Mouse (Mus musculus) stomach, embryonic 15.5 days (tissue): ENCODE data around the gene Batf2. TPM values are rescaled to one million over a fixed set of nuclear protein-coding genes. Genes with fewer than 3 reads are reported as not detected.
"Not testable (repeated sequence)": the region's sequence is repeated elsewhere in the genome, so short reads cannot be mapped to it uniquely, and the experiment has no call there.

Experiments used
- ATAC-seq: fragments of 200-750 bp; cut with Nextera tagmentation; 2 replicates; pipeline ENCODE4 v1.8.0; 2017; ENCODE audit warnings: low read depth, moderate number of reproducible peaks, moderate TSS enrichment; ENCODE audit not compliant: insufficient read depth, low FRiP score
- H3K27ac ChIP-seq: fragments of 300-500 bp; sonication (generic); 2 replicates; pipeline ENCODE4 v1.5.1; 2015; ENCODE audit warnings: mild to moderate bottlenecking, inconsistent platforms
- H3K27me3 ChIP-seq: fragments of 300-500 bp; sonication (generic); replicated peaks from 2 replicates; pipeline ENCODE4 v1.6.1; 2015; ENCODE audit warnings: inconsistent platforms
- H3K36me3 ChIP-seq: fragments of 300-500 bp; sonication (generic); 2 replicates; pipeline ENCODE4 v1.6.1; 2015; ENCODE audit warnings: inconsistent platforms
- H3K4me1 ChIP-seq: fragments of 300-500 bp; sonication (generic); 2 replicates; pipeline ENCODE4 v1.6.1; 2015; ENCODE audit warnings: inconsistent platforms
- H3K4me2 ChIP-seq: fragments of 300-500 bp; sonication (generic); 2 replicates; pipeline ENCODE4 v1.6.1; 2015; ENCODE audit warnings: mild to moderate bottlenecking, inconsistent platforms
- H3K4me3 ChIP-seq: fragments of 300-500 bp; sonication (generic); replicated peaks from 2 replicates; pipeline ENCODE4 v1.5.1; 2015; ENCODE audit warnings: inconsistent platforms
- H3K9ac ChIP-seq: fragments of 300-500 bp; sonication (generic); 2 replicates; pipeline ENCODE4 v1.6.1; 2015; ENCODE audit warnings: inconsistent platforms
- H3K9me3 ChIP-seq: fragments of 300-500 bp; sonication (generic); 2 replicates; pipeline ENCODE4 v1.6.1; 2016; ENCODE audit warnings: inconsistent platforms
- WGBS: fragments of 180-500 bp; shearing (Covaris S2); methylation state at CpG from one replicate; pipeline ENCODE4 v1.1.7; 2015; 5-methylcytosine and 5-hydroxymethylcytosine counted together
- polyA plus RNA-seq: library from polyadenylated mRNA; unstranded; fragments of >200 nt; fragmentation: Nextera tagmentation; extraction: Ambion mirVana; gene quantifications from 2 replicates; pipeline ENCODE4 v1.2.1, GENCODE M21; 2015

Batf2 gene
- polyA plus RNA-seq, 1 experiment from 2014 or later, result 0.55 TPM

DNA sequence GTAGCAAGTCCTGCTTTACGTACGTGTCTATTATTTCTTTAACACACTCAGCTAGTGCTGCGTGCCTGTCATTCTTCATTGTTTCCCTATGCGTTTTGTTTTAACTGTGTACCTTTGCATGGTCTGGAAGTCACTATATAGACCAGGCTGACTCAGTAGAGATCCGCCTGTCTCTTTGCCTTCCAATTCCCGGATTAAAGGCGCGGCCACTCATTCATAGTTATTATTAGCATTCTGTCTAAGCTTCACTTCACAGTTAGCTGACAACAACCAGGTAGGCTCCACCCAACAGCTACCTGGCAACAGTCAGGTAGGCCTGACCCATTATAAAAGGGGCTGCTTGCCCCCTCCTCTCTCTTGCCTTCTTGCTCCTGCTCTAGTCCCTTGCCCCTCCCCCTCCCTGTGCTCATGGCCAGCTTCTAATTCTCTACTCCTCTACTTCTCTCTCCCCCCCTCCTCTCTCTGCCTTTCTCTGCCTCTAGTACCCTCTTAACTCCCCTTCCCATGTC is 22.1 kb upstream of the Batf2 start:
- no peaks in the 10 kb centered on the region for H3K27me3 ChIP-seq
- H3K36me3 ChIP-seq, result peaks cover 27% of the 10 kb centered on the region
- WGBS, result 1% methylated on average over 8 of the region's 8 CpGs
- H3K9ac ChIP-seq, result peak overlapping the region; percentile 27; the same call in 1 of the 2 replicates
- H3K9me3 ChIP-seq, result no peaks in the 10 kb centered on the region
- H3K4me3 ChIP-seq, result peak overlapping the region; percentile 85
- H3K4me1 ChIP-seq, result peaks cover 21% of the 10 kb centered on the region
- H3K4me2 ChIP-seq, result peak overlapping the region; percentile 80
- 0 out of 2 replicates have a peak, but pooled peaks have one; percentile 6 for ATAC-seq
- peak overlapping the region; percentile 99 for H3K27ac ChIP-seq

DNA sequence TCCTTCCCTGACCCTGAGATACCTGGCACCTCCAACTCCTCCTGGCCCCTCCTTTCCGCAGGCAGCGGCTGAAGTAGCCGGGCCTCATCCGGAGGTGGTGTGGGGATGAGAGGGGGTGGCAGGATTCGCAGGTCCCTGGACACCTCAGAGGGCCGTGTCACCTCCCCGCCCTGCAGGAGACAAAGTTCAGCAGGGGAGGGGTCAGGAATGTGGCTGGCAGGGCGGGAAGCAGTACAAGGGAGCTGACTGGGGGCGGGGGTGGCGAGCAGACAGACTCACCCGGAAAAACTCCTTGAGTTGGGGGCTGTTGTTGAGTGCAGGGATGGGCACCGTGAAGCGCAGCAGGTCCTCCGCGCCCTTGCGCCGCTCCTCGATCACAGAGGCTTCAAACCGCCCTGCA is 19.0 kb upstream of the Batf2 start:
- Histone ChIP-seq H3K9ac (no peak overlapping the region), H3K4me3 (no peak overlapping the region)
- 31% methylated on average over 19 of the region's 19 CpGs for whole genome bisulfite sequencing

DNA sequence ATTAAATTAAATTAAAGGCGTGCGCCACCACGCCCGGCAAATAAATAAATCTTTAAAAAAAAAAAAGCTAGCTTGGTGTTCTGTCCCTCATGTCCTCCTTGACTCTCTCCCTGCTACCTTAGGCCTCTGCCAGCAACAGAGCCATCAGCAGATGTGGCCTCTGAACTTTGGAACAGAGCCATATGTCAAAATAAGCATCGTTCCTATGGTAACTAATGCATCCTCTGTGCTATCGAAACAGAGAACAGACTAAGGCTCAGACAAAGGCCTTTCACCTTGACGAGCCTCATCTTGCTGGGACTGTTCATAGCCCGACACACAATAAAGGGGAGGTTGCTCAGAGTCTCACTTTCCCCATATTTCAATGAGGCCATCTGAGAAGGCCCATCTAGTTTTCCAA is 17.5 kb upstream of the Batf2 start:
- no peaks in the 10 kb centered on the region for H3K9me3 ChIP-seq
- no peak overlapping the region for H3K4me2 ChIP-seq
- no peaks in the 10 kb centered on the region; the same call in 1 of the 2 replicates for H3K36me3 ChIP-seq
- no peak for ATAC-seq
- H3K27me3 ChIP-seq, result no peaks in the 10 kb centered on the region
- WGBS, result 49% methylated on average over 8 of the region's 8 CpGs
- peaks cover 6% of the 10 kb centered on the region; the same call in 1 of the 2 replicates for H3K4me1 ChIP-seq
- H3K9ac ChIP-seq, result no peak overlapping the region
- no peak overlapping the region for H3K4me3 ChIP-seq
- no peak overlapping the region for H3K27ac ChIP-seq

More for the DNA sequence above, 19.0 kb upstream of the Batf2 start:
- Histone ChIP-seq H3K27ac (no peak overlapping the region), H3K9me3 (no peaks in the 10 kb centered on the region), H3K4me1 (peaks cover 14% of the 10 kb centered on the region), H3K4me2 (no peak overlapping the region), H3K36me3 (no peaks in the 10 kb centered on the region; the same call in 1 of the 2 replicates), H3K27me3 (no peaks in the 10 kb centered on the region)
- no peak for ATAC-seq

DNA sequence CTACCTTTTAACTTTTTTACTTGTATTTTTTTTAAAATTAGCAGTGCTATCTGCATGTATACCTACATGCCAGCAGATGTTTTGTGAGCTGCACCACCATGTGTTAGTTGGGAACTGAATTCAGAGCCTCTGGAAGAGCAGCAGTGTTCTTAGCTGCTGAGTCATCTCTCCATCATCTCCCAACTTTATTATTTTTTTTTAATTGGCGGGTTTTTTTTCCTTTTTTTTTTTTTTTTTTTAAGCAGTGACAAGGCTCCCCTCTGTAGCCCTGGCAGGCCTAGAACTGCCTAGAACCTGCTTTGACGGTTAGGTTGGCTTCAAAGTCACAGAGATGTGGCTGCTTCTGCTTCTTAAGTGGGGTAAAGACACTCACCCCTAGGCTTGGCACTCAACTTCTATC is 15.9 kb upstream of the Batf2 start:
- no peaks in the 10 kb centered on the region for H3K9me3 ChIP-seq
- no peaks in the 10 kb centered on the region for H3K4me1 ChIP-seq
- no peak overlapping the region for H3K4me3 ChIP-seq
- 72% methylated on average over 2 of the region's 2 CpGs for WGBS
- no peak overlapping the region for H3K27ac ChIP-seq
- ATAC-seq, result no peak
- no peaks in the 10 kb centered on the region for H3K27me3 ChIP-seq
- H3K36me3 ChIP-seq, result no peaks in the 10 kb centered on the region; the same call in 1 of the 2 replicates
- H3K4me2 ChIP-seq, result no peak overlapping the region
- no peak overlapping the region for H3K9ac ChIP-seq

DNA sequence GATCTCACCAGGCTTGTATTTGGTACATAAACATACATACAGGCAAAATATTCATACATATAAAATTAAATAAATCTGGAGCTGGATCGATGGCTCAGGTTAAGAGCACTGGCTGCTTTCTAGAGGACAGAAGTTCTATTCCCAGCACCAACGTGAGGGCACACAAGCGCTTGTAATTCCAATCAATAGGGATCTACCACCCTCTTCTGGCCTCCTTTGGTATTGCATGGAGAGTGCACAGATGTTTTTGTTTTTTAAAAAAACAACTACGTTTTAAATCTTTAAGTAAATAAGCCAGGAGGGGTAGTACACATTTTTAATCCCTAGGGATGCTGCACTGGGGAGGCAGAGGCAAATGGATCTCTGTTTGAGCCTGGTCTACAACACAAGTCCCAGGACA is 14.5 kb upstream of the Batf2 start:
- Histone ChIP-seq H3K27me3 (no peaks in the 10 kb centered on the region), H3K9ac (no peak overlapping the region), H3K4me1 (no peaks in the 10 kb centered on the region), H3K4me3 (no peak overlapping the region), H3K27ac (no peak overlapping the region), H3K4me2 (no peak overlapping the region), H3K9me3 (no peaks in the 10 kb centered on the region), H3K36me3 (no peaks in the 10 kb centered on the region; the same call in 1 of the 2 replicates)
- no peak for ATAC-seq
- WGBS, result 24% methylated on average over 4 of the region's 4 CpGs

DNA sequence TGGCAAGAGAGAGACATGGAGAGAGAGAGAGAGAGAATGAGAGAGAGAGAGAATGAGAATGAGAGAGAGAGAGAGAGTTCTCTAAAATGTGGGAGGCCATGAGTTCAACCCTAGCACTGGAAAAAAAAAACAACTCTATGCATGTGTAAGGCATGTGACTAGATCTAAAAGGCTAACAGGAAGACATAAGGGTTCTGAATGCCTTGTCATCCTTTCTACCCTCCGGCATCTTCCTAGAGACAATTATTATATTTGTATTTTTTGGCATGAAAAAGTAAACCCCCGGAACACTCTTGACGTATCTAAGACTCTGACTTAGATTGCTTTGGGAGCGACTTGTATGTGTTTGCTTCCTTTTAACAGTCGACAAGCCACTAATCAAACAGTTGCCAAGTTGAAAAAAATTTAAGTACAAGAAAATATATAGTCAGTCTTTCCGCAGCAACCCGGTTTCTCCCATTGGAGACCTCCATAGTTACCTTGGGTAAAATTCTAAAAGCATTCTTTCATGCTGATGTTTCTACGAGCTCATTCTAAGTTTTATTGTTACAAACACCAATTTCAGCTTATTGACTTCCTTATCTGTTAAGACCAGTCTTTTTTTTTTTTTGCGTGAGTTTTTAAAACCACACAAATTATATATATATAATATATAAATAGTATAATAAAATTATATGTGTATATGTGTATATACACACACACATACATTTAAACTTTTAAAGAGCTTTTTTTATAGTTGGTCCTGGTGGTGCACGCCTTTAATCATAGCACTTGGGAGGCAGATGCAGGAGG is 13.8 kb upstream of the Batf2 start:
- Histone ChIP-seq H3K9ac (no peak overlapping the region), H3K4me2 (peak overlapping the region; percentile 71), H3K9me3 (no peaks in the 10 kb centered on the region), H3K36me3 (no peaks in the 10 kb centered on the region; the same call in 1 of the 2 replicates), H3K27ac (peak overlapping the region; percentile 95), H3K27me3 (no peaks in the 10 kb centered on the region), H3K4me1 (no peaks in the 10 kb centered on the region), H3K4me3 (peak overlapping the region; percentile 67)
- 68% methylated on average over 10 of the region's 10 CpGs for WGBS
- no peak for ATAC-seq

DNA sequence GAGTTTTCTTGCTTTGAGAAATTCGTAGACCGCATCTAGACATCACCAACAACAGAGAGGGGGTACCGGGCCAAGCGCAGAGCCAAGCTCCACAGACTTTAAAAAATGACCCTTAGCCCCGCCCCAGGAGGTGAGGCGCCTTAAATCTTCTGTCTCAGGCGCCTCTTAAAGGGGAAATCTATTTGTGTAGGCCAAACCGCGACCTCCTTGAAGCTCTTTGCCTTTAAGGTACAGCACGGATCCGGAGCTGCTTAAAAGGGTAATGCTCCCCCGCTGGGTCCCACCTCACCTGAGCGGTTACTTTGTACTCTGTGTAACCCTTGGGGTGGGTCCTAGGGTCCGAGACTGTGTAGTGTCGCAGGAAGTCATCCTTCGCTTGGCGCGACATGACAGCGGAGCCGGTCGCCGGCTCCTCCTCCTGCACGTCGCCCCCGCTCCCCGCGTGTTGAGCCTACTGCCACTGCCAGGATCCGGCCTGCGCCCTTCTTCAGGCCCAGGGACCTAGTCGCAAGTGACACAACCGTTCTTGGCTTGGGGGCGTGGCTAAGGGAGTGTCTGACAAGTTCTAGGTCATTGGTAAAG is 12.9 kb upstream of the Batf2 start, which contains the start of gene Snx15:
TSS of gene Snx15 (minus strand) at position 545 of the 582 bp plus-strand sequence.
- Histone ChIP-seq H3K4me2 (peak within 1 kb of the TSS; percentile 71), H3K4me3 (peak within 1 kb of the TSS; percentile 67), H3K4me1 (no peaks in the 10 kb centered on the region), H3K27ac (peak within 1 kb of the TSS; percentile 95), H3K27me3 (no peaks in the 10 kb centered on the region), H3K9me3 (no peaks in the 10 kb centered on the region), H3K36me3 (no peaks in the 10 kb centered on the region), H3K9ac (peak within 1 kb of the TSS; percentile 46)
- ATAC-seq, result peak; percentile 90
- under 1% methylated on average over 32 of the region's 32 CpGs for WGBS

DNA sequence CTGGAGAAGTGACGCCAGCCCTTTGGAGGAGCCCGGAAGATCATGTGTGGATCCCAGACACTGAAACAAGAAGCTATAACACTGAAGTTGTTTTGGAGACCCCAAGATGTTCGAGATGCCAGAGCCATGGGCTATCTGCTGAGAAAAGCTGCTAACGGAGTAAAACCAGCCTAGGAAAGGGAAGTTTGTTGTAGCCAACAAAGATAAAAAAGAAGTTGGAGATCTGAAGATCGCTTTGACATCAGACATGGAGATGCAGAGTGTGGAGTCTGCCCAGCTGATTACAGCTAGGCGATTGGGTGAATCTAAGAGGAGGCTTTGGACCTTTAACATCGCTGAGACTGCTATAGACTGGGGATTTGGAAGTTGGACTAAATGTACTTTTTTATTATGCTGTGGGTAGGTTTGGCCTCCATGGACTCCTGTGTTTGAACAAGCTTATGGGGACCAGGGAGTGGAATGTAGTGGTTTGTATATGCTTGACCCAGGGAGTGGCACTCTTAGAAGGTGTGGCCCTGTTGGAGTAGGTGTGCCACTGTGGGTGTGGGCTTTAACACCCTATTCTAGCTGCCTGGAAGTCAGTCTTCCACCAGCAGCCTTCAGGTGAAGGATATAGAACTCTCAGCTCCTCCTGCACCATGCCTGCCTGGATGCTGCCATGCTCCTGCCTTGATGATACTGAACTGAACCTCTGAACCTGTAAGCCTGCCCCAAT is 10.2 kb upstream of the Batf2 start:
- H3K9me3 ChIP-seq, H3K4me2 ChIP-seq, H3K9ac ChIP-seq, H3K27me3 ChIP-seq, ATAC-seq, H3K4me3 ChIP-seq, H3K36me3 ChIP-seq, H3K4me1 ChIP-seq, H3K27ac ChIP-seq: not testable (repeated sequence)
- 66% methylated on average over 7 of the region's 7 CpGs for WGBS

DNA sequence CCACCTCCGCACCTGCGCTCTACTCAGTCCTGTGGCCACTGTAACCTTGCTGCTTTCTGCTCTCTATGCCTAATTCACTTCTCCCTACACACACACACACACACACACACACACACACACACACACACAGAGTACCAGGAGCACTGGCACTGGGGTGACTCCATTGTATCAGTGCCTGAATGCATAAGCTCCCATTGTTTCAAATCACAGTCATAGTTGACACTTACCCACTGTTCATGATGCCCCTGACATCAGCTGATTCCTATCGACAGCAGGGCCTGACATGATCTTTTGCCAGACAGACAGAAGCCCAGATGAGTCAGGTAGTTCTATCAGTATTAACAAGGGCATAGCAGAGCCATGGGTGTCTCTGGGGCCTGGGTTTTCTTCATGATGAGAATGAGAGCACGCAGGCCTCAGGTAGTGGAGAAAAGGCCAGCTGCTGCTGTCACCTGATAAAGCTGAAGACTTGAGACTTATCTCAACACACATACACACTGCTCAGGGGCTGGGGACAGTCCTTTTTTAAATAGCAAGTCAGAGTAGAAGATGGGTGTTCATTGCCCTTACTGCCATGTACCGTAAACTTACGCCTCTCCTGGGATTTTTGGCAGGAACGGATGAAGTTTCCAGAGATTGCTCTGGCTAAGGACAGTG is 8.5 kb upstream of the Batf2 start:
- H3K36me3 ChIP-seq, result peaks cover 5% of the 10 kb centered on the region; the same call in 1 of the 2 replicates
- H3K4me3 ChIP-seq, result no peak overlapping the region
- no peaks in the 10 kb centered on the region for H3K27me3 ChIP-seq
- ATAC-seq, result peak; percentile 63
- no peak overlapping the region for H3K4me2 ChIP-seq
- 82% methylated on average over 7 of the region's 7 CpGs for WGBS
- H3K9ac ChIP-seq, result no peak overlapping the region
- no peak overlapping the region for H3K27ac ChIP-seq
- no peaks in the 10 kb centered on the region for H3K4me1 ChIP-seq
- no peaks in the 10 kb centered on the region for H3K9me3 ChIP-seq

DNA sequence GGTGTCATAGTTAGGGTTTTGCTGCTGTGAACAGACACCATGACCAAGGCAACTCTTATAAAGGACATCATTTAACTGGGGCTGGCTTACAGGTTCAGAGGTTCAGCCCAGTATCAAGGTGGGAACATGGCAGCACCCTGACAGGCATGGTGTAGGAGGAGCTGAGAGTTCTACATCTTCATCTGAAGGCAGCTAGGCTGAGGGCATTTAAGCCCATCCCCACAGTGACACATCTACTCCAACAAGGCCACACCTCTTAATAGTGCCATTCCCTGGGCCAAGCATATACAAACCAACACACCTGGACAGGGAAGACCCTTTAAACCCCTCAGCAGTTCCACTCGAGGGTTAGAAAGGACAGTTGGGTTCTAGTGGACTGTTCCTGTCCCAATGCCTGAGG is 7.6 kb upstream of the Batf2 start:
- ATAC-seq, H3K27me3 ChIP-seq, H3K4me2 ChIP-seq, H3K36me3 ChIP-seq, H3K9me3 ChIP-seq, H3K27ac ChIP-seq, H3K4me3 ChIP-seq, H3K4me1 ChIP-seq, H3K9ac ChIP-seq: not testable (repeated sequence)
- 52% methylated on average over 1 of the region's 1 CpGs for WGBS

DNA sequence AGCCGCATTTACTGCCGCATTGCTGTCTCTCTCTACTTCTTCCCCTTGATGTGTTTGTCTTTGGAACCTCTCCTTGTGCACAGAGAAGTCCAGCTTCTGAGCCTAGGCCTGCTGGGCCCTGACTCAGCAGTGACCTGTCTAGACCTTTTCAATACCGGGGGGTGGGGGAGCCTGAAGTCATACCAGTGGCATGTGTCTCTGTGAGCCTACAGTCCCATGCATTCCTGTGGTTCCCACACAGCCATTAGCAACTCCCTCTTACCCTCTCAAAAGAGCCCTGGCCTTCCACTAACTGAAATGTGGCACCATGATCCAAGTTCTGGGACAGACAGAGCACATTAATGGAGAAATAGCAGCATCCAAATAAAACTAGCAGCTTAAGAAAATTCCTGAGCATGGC is 4.4 kb upstream of the Batf2 start:
- Histone ChIP-seq H3K4me3 (no peak overlapping the region), H3K4me2 (no peak overlapping the region), H3K9ac (no peak overlapping the region), H3K27me3 (no peaks in the 10 kb centered on the region), H3K27ac (no peak overlapping the region), H3K4me1 (peaks cover 7% of the 10 kb centered on the region), H3K9me3 (no peaks in the 10 kb centered on the region), H3K36me3 (peaks cover 5% of the 10 kb centered on the region; the same call in 1 of the 2 replicates)
- no peak for ATAC-seq
- WGBS, result 82% methylated on average over 3 of the region's 3 CpGs
